8 mouse cellular contexts compared by ENCODE assay signal in genomic region chr11:118202410-118203233, GRCm38 (mm10). TPM values are rescaled to one million over a fixed set of nuclear protein-coding genes. Genes with fewer than 3 reads are reported as not detected.
DNase-seq lines count a peak whose midpoint lies in the region; ATAC-seq lines count a peak whose summit lies in the region.

No protein-coding gene starts in this region.

- peak overlapping the region; percentile 51 for H3K4me3 ChIP-seq in hindbrain, embryonic 15.5 days

- no peaks in the 10 kb centered on the region for H3K27me3 ChIP-seq in hindbrain, embryonic 15.5 days

- no peaks in the 10 kb centered on the region for H3K9me3 ChIP-seq in hindbrain, embryonic 15.5 days

- peak; percentile 77 to 91 for DNase-seq in adrenal gland, adult (ENCODE audit: inconsistent age in 2 of 2, low spot score in 1 of 2)
- peak; percentile 51 to 63 for DNase-seq in cerebellum, postnatal 4 days (ENCODE audit: low spot score in 2 of 2)
- peak; percentile 21 to 46 for DNase-seq in gastrocnemius, adult 8-10 months (ENCODE audit: low spot score in 2 of 2)
- peak; percentile 80 for DNase-seq in left cerebral cortex, adult 11 months (ENCODE audit: low spot score)
- DNase-seq in lung, postnatal 14 days, result peak; percentile 62
- DNase-seq in right cerebral cortex, adult 18-20 months, result peak; percentile 91

- peak overlapping the region; percentile 98 for H3K27ac ChIP-seq in hindbrain, embryonic 15.5 days (replicated peaks)

- 2% methylated on average over 19 of the region's 19 CpGs for WGBS in hindbrain, embryonic 15.5 days

- H3K9ac ChIP-seq in hindbrain, embryonic 15.5 days, result peak overlapping the region; percentile 82

- peak overlapping the region; percentile 76 for H3K4me2 ChIP-seq in hindbrain, embryonic 15.5 days

- no peaks in the 10 kb centered on the region for H3K36me3 ChIP-seq in hindbrain, embryonic 15.5 days

- ATAC-seq in hindbrain, embryonic 15.5 days (ENCODE audit: low FRiP score, low read depth), result peak; percentile 91
- ATAC-seq in erythroid progenitor cell, adult 5-6 weeks (replicated peaks; ENCODE audit: low FRiP score, poor library complexity, severe bottlenecking), result no peak

- H3K4me1 ChIP-seq in hindbrain, embryonic 15.5 days (replicated peaks), result peaks cover 65% of the 10 kb centered on the region

RNA-seq across cellular contexts. Expression of gene Cyth1, which starts 45.8 kb away (rescaled TPM):
- total RNA-seq in gastrocnemius, adult 8-10 months (2022), result 10 to 100 TPM; 26.6 to 38.4 (median 30.2) TPM
- 24.9 and 25.8 TPM in 2 replicates for polyA plus RNA-seq in hindbrain, embryonic 15.5 days (2015; fragmentation: Nextera tagmentation; extraction: Ambion mirVana)
- total RNA-seq in erythroid progenitor cell, adult 5-6 weeks (2015; ENCODE audit: low replicate concordance), result 10.5 TPM in 2 replicates
- 11.6 and 12.3 TPM in 2 replicates for total RNA-seq in erythroid progenitor cell, adult 5-6 weeks (2017; ENCODE audit: low replicate concordance)

Comparison
In these comparisons a context has a peak if more than half of its experiments do, and no peak if none do; other contexts are left out.
1. DNase-seq: peak in every context shown above with its lines; median percentile 91 in right cerebral cortex, adult 18-20 months; 84 in adrenal gland, adult; 80 in left cerebral cortex, adult 11 months; 62 in lung, postnatal 14 days; 57 in cerebellum, postnatal 4 days; 34 in gastrocnemius, adult 8-10 months.